In the genomic region with DNA sequence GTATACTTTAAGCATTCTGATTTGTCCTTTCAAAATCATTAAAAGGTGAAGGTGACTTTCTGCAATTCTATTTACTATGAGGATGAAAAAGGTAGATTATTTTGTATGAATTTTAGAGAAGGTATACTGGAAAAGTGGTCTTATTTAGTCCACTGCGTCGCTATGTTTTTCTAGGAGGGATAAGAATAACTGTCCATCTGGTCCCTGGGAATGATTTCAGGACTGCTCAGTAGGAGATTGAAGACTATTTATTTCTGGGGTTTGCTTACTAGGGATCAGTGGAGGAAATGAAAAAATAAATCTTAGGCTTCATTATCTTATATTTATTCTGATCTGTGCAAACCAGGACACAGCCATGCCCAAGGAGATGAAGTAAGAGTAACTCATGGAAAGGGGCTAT, we compare ENCODE assay signal across 12 mouse cellular contexts.
DNase-seq lines count a peak whose midpoint lies in the region.
"Had no signal": no experiment of that assay in that cellular context is flagged by ENCODE, and none has a peak within 500 bp of the region (broad histone marks: within the 10 kb centered on the region; RNA-seq: fewer than 3 reads in every experiment).

No protein-coding gene starts in this region.

- peak; percentile 8 for DNase-seq in cerebellum, adult 9-10 months
- DNase-seq in cerebellum, postnatal 4 days (ENCODE audit: low spot score in 2 of 2), result no peak
- peak; percentile 7 to 23 for DNase-seq in cerebellum, postnatal 25 days
- no peak for DNase-seq in cerebellum, adult 8-10 months
- DNase-seq in brain, adult 2 months (ENCODE audit: low read depth, low spot score), result peak; percentile 24
- no peak for DNase-seq in left cerebral cortex, adult 18-20 months (ENCODE audit: low spot score in 2 of 2)
- DNase-seq: adrenal gland, adult 8-10 months; adrenal gland, postnatal 14 days; adrenal gland, postnatal 36 days; B cell, adult 2 months; cerebellum, adult 11-12 months; embryo, embryonic 11 days had no signal

Comparison
In these comparisons a context has a peak if more than half of its experiments do, and no peak if none do; other contexts are left out.
1. DNase-seq: peak in cerebellum, adult 9-10 months (single experiment), cerebellum, postnatal 25 days (2 of 2) and brain, adult 2 months (single experiment); none in cerebellum, postnatal 4 days (0 of 2), cerebellum, adult 8-10 months (single experiment) and left cerebral cortex, adult 18-20 months (0 of 2).